Mouse (Mus musculus) frontal cortex, postnatal 10 days (tissue): ENCODE results near the gene Ascc1.
A peak's percentile ranks its signal among the peaks of the same experiment; 100 is the strongest.

Experiments used
- DNase-seq, 2 experiments: peaks; one replicate each; pipeline ENCODE4 v3.0.0; 2022; ENCODE audit warnings: low spot score in 2 of 2, mixed read lengths in 1 of 2

Ascc1 gene

GRCm38 (mm10) chr10:60002673-60003212, at the start of gene Ascc1, which contains the start of gene Anapc16:
Gene Ascc1, plus strand, starts transcription at chr10:60002805.
Gene Anapc16, minus strand, starts transcription at chr10:60003135.
- peak; percentile 93 to 96 for DNase-seq

GRCm38 (mm10) chr10:59953564-59954039, 49.0 kb upstream of the Ascc1 start:
- DNase-seq: no peak

GRCm38 (mm10) chr10:59956681-59957080, 45.9 kb upstream of the Ascc1 start:
- no peak for DNase-seq

DNA sequence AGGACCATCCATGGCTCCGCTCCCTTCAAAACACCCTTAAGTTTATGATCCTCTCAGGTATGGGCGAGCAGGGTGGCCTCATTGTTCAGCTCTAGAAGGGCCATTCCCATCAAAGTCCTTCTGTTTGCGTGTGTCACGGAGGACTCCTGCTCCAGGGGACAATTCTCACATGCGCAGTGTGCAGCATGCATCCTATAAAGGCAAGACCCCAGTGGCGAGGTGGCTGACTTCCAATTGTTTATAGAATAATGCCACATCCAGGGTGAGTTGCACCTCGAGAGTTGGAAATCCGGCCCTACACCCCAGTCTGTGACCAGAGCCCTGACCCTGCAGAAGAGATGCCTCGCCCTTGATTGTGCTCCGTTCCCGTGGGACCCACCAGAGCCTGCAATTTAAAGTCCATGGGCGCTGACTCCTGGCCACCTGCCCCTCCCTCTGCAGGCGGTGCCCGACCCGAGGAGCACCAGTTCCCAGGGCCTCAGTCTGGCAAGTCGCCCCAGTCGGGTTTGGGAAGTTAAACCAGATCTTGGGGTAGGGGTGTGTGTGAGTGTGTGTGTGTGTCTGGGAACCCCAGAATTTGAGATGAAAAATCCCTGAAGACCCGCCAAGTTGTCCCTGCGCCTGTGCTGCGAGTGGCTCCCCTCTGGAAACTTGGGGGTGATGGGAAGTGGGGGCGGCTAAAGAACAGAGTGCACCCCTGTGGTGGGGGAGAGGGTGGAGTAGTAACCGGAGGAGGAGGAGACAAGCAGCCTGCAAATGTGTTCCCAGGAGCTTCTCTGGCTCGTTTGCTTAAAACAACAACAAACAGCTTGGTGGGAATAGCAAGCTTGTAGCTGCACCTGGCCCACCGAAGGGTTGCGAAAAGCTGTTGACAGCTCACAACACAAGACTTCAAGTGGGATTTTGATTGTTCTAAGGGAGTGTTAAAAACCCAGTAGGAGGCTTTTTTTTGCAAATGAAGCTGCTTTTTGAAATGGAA, 45.1 kb upstream of the Ascc1 start:
- DNase-seq: no peak

DNA sequence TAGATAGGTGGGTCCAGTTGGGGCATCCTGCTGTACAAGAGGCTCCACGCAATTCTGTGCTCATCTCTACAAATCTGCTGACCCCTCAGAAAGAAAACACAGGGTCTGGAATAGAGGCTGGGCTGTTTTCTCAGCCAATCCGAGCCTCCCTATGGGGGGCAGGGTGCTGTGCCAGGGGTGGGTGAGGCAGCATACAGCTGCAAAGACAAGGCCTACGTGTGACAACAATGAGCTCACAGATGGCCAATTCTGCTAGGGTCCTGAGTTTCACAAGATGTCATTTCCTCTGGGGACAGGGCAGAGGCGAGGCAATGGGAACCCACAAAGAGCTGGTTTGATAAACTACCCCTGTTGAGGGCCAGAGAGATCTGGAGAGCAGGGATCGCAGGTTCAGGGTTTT, 44.1 kb upstream of the Ascc1 start:
- no peak for DNase-seq

DNA sequence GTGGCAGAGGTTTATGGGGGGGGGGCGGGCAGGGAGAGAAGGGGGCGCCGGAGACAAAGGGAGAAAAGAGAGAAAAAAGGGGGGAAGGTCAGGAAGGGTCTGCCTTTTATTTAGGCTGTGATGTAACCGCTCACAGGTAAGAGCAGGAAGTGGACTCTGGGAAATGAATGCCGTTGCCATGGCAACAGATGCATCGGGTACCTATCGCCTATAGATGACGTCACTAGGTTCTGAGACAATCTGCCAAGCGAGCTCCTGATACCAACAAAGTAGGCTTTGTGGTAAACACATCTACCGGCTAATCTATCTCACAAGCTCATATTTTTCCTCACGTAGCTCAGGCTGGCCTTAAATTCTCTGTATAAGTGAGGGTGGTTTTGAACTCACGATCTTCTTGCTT, 43.1 kb upstream of the Ascc1 start:
- no peak for DNase-seq

- DNase-seq: no peak
Measured at GRCm38 (mm10) chr10:59963609-59964008, 39.0 kb upstream of the Ascc1 start.

GRCm38 (mm10) chr10:59964504-59965361, 37.9 kb upstream of the Ascc1 start:
- DNase-seq: no peak

- no peak for DNase-seq
Measured at GRCm38 (mm10) chr10:59965362-59965695, 37.3 kb upstream of the Ascc1 start.

DNA sequence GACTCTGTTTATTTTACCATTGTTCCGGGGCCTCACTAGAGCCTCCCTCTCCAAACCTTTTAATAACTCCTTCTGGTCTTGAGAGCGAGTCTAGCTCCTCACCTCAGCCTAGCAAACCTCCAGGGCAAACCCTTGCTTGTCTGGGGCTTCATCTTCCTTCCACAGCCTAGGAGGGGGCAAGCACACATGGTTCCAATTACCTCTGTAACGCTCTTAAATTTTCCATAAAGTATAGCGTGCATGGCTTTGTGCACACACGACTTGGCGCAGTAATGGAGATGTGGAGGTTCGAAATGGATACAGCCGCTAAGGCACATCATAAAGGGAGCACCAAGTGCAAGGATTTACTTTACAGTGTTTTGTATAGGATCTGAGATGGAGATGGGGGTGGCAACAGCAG, 36.8 kb upstream of the Ascc1 start:
- DNase-seq: no peak

DNA sequence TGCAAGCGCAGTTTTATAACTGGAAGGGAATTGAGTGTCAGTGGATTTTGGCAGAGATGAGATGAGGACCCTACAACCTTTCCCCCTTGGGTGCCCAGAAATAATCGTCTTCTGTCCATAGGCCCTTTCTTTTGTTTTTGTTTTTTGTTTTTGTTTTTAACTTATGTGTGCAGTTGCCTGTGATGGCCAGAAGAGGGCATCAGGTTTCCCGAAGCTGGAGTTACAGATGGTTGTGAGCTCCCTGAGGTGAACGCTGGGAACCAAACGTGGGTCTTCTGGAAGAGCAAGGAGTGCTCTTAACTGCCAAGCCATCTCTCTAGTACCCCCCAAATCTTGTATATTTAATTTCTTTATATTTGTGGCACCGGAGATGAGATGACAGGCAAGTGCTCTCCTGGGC, 35.9 kb upstream of the Ascc1 start:
- no peak for DNase-seq

DNA sequence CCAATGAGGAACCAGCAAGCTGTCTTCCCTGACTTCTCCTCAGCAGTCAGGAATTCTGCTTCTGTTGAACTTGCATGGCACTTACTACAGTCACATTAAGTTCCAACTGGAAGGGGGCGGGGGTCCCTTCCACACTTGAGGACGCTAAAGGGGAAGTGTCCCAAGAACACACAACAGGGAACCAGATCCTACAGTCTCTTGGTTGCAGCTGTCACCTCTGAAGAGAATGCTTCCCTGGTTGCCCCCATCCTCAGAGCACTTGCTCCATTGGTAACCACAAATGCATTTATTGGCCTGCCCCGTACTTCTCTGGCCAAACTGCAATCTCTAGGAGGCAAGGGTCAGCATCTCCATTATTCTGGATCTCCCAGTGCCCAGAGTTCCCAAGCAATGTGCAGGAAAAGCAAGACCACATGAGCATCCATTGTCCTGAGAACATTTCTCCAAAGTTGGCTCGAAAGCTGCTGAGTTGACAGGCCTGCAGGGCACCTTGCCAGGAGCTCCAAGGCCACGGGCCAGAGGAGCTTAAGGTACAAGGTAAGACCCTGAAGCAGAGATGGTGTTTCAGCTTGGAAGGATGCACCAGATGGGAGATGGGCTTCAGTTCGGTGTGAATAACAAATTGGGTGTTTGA, 35.2 kb upstream of the Ascc1 start:
- DNase-seq: no peak

GRCm38 (mm10) chr10:59969821-59970449, 32.7 kb upstream of the Ascc1 start:
- peak; percentile 64 to 69 for DNase-seq

GRCm38 (mm10) chr10:59970450-59971062, 32.0 kb upstream of the Ascc1 start:
- no peak for DNase-seq

- no peak for DNase-seq
Measured at GRCm38 (mm10) chr10:59971813-59972212, 30.8 kb upstream of the Ascc1 start.

DNA sequence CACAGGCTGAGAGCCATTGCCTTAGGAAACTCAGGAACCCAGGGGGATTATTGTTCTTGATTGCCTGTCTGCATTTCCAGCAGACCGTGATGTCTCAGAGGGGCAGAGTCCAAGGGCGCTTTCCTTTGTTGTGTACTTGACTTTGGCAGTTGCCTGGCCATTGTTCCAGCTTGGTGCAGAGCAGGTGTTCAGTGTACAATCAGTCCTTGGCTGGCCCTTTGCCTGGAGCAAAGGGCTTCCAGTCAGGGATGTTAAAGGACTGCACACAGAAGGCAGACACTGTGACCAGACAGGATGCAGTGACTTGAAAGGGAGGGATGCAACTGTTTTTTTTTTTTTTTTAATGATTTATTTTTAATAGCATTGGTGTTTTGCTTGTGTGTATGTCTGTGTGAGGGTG, 30.1 kb upstream of the Ascc1 start:
- DNase-seq: no peak

- no peak for DNase-seq
Measured at GRCm38 (mm10) chr10:59972999-59973398, 29.6 kb upstream of the Ascc1 start.

DNA sequence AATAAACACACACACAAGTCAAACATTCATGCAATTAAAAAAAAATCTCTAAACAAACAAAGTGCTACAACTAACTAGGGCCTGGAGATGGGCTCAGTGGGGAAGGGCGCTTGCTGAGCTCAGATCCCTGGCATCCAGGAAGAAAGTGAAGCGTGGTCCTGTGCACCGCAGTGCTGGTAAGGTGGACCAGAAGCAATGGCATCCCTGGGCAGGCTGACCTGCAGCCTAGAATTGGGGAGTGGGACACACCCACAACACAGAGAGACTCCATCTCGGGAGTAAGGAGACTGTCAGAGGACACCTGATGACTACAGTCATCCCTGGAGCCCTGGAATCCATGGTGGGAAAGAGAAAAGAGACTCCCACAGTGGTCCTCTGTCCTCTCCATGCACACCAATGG, 29.2 kb upstream of the Ascc1 start:
- no peak for DNase-seq

GRCm38 (mm10) chr10:59974191-59974664, 28.4 kb upstream of the Ascc1 start:
- no peak for DNase-seq

DNA sequence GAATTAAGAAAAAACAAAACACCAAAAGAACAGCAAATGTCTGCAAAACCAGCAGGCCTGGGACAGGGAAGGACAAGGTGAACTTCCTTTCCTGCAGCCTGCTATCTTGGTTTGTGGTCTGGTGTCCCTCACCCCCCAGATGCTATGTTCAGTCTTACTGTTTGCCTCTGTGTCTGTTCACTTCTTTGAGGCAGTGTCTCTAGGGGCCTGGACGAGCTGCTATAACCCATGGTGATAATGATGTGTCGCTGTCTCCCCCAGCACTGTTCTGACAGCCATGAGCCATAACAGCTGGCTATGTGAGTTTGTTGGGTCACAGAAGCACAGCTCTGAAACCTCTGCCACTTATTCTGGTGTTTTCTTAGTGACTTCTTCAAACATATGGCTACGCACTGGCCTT, 27.8 kb upstream of the Ascc1 start:
- DNase-seq: no peak

GRCm38 (mm10) chr10:59977141-59977540, 25.5 kb upstream of the Ascc1 start:
- no peak for DNase-seq
